Mouse (Mus musculus) midbrain, embryonic 15.5 days (tissue): ENCODE measurements at regions not wholly inside any gene's neighbourhood (a gene's known extent, or its start where the extent isn't known, plus 50 kb on each side); places are given as distances from the start of the nearest gene placed in this dataset.
A peak's percentile ranks its signal among the peaks of the same experiment; 100 is the strongest.

Experiments
- ATAC-seq: fragments of 200-750 bp; cut with Nextera tagmentation; replicated peaks from 2 replicates; pipeline ENCODE4 v1.8.0; 2017; ENCODE audit warnings: moderate TSS enrichment
- H3K27ac ChIP-seq: fragments of 300-500 bp; sonication (generic); 2 replicates; pipeline ENCODE4 v1.5.1; 2015; ENCODE audit warnings: mild to moderate bottlenecking, inconsistent platforms
- H3K27me3 ChIP-seq: fragments of 300-500 bp; sonication (generic); replicated peaks from 2 replicates; pipeline ENCODE4 v1.6.1; 2015; ENCODE audit warnings: inconsistent platforms
- H3K36me3 ChIP-seq: fragments of 300-500 bp; sonication (generic); replicated peaks from 2 replicates; pipeline ENCODE4 v1.6.1; 2015; ENCODE audit warnings: inconsistent platforms
- H3K4me1 ChIP-seq: fragments of 300-500 bp; sonication (generic); 2 replicates; pipeline ENCODE4 v1.6.1; 2015; ENCODE audit warnings: inconsistent platforms
- H3K4me2 ChIP-seq: fragments of 300-500 bp; sonication (generic); 2 replicates; pipeline ENCODE4 v1.6.1; 2015; ENCODE audit warnings: inconsistent platforms, mild to moderate bottlenecking, moderate library complexity
- H3K4me3 ChIP-seq: fragments of 300-500 bp; sonication (generic); 2 replicates; pipeline ENCODE4 v1.5.1; 2015; ENCODE audit warnings: mild to moderate bottlenecking, inconsistent platforms
- H3K9ac ChIP-seq: fragments of 300-500 bp; sonication (generic); 2 replicates; pipeline ENCODE4 v1.6.1; 2015; ENCODE audit warnings: mild to moderate bottlenecking, inconsistent platforms
- H3K9me3 ChIP-seq: fragments of 300-500 bp; sonication (generic); 2 replicates; pipeline ENCODE4 v1.6.1; 2016; ENCODE audit warnings: inconsistent platforms
- WGBS: fragments of 180-500 bp; shearing (Covaris S2); methylation state at CpG from one replicate; pipeline ENCODE4 v1.1.7; 2015; ENCODE audit warnings: mixed read lengths; 5-methylcytosine and 5-hydroxymethylcytosine counted together

- peak overlapping the region; percentile 14 for H3K4me2 ChIP-seq
- 0 out of 2 replicates have a peak, but pooled peaks cover 2% of the 10 kb centered on the region for H3K4me1 ChIP-seq
- no peaks in the 10 kb centered on the region for H3K36me3 ChIP-seq
- H3K4me3 ChIP-seq = no peak overlapping the region
- no peak overlapping the region for H3K27ac ChIP-seq
- no peaks in the 10 kb centered on the region for H3K27me3 ChIP-seq
- peak; percentile 71; the same call in 1 of the 2 replicates for ATAC-seq
- no peaks in the 10 kb centered on the region for H3K9me3 ChIP-seq
- WGBS = 60% methylated on average over 15 of the region's 15 CpGs
- no peak overlapping the region for H3K9ac ChIP-seq
These were observed 105.7 kb downstream of the Insig2 start for GRCm38 (mm10) chr1:121226466-121227232.

GRCm38 (mm10) chr1:121227233-121227594 lies 105.2 kb downstream of the Insig2 start:
- Histone ChIP-seq H3K4me3 (no peak overlapping the region), H3K4me1 (0 out of 2 replicates have a peak, but pooled peaks cover 2% of the 10 kb centered on the region), H3K4me2 (no peak overlapping the region; the same call in 1 of the 2 replicates), H3K27ac (no peak overlapping the region), H3K9ac (no peak overlapping the region), H3K36me3 (no peaks in the 10 kb centered on the region), H3K9me3 (no peaks in the 10 kb centered on the region), H3K27me3 (no peaks in the 10 kb centered on the region)
- ATAC-seq = no peak
- 77% methylated on average over 6 of the region's 6 CpGs for WGBS

GRCm38 (mm10) chr1:121243576-121243975 lies 88.8 kb downstream of the Insig2 start:
- 81% methylated on average over 6 of the region's 6 CpGs for WGBS

GRCm38 (mm10) chr1:121247556-121247955 lies 84.8 kb downstream of the Insig2 start:
- no peak overlapping the region for H3K27ac ChIP-seq
- no peak for ATAC-seq
- no peaks in the 10 kb centered on the region for H3K27me3 ChIP-seq
- no peak overlapping the region for H3K9ac ChIP-seq
- WGBS = 68% methylated on average over 2 of the region's 2 CpGs
- H3K36me3 ChIP-seq = no peaks in the 10 kb centered on the region
- H3K4me3 ChIP-seq = no peak overlapping the region
- H3K9me3 ChIP-seq = no peaks in the 10 kb centered on the region
- no peaks in the 10 kb centered on the region for H3K4me1 ChIP-seq
- H3K4me2 ChIP-seq = no peak overlapping the region

More at GRCm38 (mm10) chr1:121243576-121243975, 88.8 kb downstream of the Insig2 start:
- Histone ChIP-seq H3K27ac (no peak overlapping the region), H3K27me3 (no peaks in the 10 kb centered on the region), H3K9ac (no peak overlapping the region), H3K4me2 (no peak overlapping the region), H3K4me3 (no peak overlapping the region), H3K4me1 (no peaks in the 10 kb centered on the region), H3K36me3 (no peaks in the 10 kb centered on the region), H3K9me3 (no peaks in the 10 kb centered on the region)
- ATAC-seq = no peak

- Histone ChIP-seq H3K9ac (no peak overlapping the region), H3K27me3 (no peaks in the 10 kb centered on the region), H3K4me2 (no peak overlapping the region), H3K27ac (no peak overlapping the region), H3K4me1 (no peaks in the 10 kb centered on the region), H3K4me3 (no peak overlapping the region), H3K9me3 (no peaks in the 10 kb centered on the region), H3K36me3 (no peaks in the 10 kb centered on the region)
- no peak for ATAC-seq
- WGBS = 64% methylated on average over 1 of the region's 1 CpGs
These were observed 83.3 kb downstream of the Insig2 start for GRCm38 (mm10) chr1:121249081-121249480.

GRCm38 (mm10) chr1:121250686-121251085 lies 81.7 kb downstream of the Insig2 start:
- Histone ChIP-seq H3K27ac (no peak overlapping the region), H3K4me2 (no peak overlapping the region), H3K9me3 (no peaks in the 10 kb centered on the region), H3K36me3 (no peaks in the 10 kb centered on the region), H3K4me1 (no peaks in the 10 kb centered on the region), H3K9ac (no peak overlapping the region), H3K4me3 (no peak overlapping the region), H3K27me3 (no peaks in the 10 kb centered on the region)
- ATAC-seq = no peak
- 79% methylated on average over 4 of the region's 4 CpGs for WGBS

- H3K36me3 ChIP-seq = no peaks in the 10 kb centered on the region
- H3K27me3 ChIP-seq = no peaks in the 10 kb centered on the region
- H3K9ac ChIP-seq = no peak overlapping the region
- no peaks in the 10 kb centered on the region for H3K9me3 ChIP-seq
- H3K27ac ChIP-seq = no peak overlapping the region
- H3K4me3 ChIP-seq = no peak overlapping the region
- H3K4me2 ChIP-seq = no peak overlapping the region
- no peak for ATAC-seq
- 69% methylated on average over 7 of the region's 7 CpGs for WGBS
- no peaks in the 10 kb centered on the region for H3K4me1 ChIP-seq
These were observed 80.3 kb downstream of the Insig2 start for GRCm38 (mm10) chr1:121252056-121252455.

- no peak for ATAC-seq
- WGBS = 86% methylated on average over 9 of the region's 9 CpGs
- Histone ChIP-seq H3K4me2 (no peak overlapping the region), H3K27ac (no peak overlapping the region), H3K9me3 (no peaks in the 10 kb centered on the region), H3K4me3 (no peak overlapping the region), H3K9ac (no peak overlapping the region), H3K36me3 (no peaks in the 10 kb centered on the region), H3K27me3 (no peaks in the 10 kb centered on the region), H3K4me1 (no peaks in the 10 kb centered on the region)
These were observed 78.2 kb downstream of the Insig2 start for GRCm38 (mm10) chr1:121254196-121254595.
